Mouse (Mus musculus) layer of hippocampus, postnatal 36 days (tissue): Measurements from ENCODE around the gene B4galt5. TPM values are rescaled to one million over a fixed set of nuclear protein-coding genes. Genes with fewer than 3 reads are reported as not detected.

Experiments used
- DNase-seq, 2 experiments: peaks; one replicate each; pipeline ENCODE4 v3.0.0; 2022
- total RNA-seq, 2 experiments: library from RNA; stranded (reverse); gene quantifications; 2 replicates each; pipeline ENCODE4 v1.2.3; 2021

Gene B4galt5
- total RNA-seq, 2 experiments from 2014 or later, result 44.2 to 49.7 TPM

DNA sequence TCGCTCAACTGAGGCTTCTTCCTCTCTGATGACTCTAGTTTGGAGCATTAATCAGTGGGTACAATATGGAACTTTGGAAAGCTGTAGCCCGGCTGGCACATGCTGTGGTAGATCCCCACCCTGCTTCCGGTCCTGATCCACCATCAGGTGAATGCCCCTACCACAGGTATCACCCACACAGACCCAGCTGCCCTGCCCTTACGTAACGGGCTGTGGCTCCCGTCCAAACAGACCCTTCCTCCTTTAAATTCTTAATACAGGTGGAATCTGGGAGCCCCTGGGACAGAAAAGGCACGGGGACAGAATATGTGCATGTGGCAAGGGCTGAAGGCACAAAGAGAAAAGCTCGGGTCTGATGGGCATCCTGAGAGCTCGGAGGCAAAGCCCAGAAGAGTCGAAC lies 73.1 kb downstream of the B4galt5 start:
- no peak for DNase-seq

DNA sequence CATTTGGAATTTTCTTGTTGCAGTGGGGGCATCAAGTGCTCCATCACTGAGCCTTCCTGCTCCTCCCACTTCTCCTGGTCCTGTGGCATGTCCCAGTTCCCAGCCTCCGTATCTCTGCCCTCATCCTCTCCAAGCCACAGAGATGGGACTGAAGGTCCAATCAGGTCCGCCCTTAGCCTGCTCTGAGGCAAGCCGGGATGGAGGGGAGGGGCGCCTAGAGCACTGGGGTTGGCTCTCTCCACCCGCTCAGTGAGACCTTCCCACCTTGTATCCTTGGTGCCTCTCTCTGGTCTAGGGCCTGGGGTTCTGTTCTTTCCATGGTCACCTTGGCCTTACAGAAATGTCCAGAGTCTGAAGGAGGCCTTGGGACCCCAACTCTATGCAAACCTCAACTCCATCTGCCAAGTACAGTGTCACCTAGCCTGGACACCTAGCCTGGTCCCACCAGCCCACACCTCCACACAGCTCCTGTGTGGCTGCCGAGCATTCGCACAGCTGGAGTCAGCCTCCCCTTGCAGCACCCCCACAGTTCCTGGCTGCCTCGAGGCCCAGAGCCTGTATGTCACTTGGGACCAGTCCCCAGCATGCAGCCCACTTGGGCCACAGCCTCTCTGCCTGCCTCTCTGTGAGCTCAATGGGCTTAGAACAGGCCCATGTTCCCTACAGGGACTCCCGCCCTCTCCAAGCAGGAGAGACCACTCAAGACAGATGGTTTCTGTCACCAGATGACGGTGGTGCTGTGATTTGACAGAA lies 74.1 kb downstream of the B4galt5 start:
- DNase-seq, result peak in 1 of 2 experiments; percentile 1

DNA sequence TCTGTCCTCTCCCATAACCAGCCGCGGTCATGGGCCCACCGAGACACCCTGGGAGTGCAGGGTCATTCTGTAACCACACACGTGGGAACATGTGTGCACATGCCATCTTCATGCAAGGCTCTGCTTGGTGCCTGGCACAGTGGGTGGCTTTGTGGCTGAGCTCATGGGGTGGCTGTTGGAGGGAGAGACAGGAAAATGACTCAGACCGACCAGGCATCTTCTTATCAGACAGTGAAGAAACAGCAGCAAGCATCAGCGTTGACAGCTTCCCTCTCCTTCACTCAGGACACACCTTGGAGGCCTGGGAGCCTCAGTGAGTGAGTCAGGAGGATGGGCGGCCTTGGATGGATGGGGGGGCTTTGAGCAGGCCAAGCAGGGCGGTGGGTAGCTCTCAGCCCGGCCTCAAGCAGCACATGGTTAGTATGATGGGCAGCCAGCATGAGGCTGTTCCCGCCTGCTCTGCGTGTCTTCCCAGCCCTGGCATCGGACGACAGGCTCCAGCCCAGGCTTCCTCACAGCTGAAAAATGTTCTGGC lies 75.7 kb downstream of the B4galt5 start:
- peak in 1 of 2 experiments; percentile 0 for DNase-seq

DNA sequence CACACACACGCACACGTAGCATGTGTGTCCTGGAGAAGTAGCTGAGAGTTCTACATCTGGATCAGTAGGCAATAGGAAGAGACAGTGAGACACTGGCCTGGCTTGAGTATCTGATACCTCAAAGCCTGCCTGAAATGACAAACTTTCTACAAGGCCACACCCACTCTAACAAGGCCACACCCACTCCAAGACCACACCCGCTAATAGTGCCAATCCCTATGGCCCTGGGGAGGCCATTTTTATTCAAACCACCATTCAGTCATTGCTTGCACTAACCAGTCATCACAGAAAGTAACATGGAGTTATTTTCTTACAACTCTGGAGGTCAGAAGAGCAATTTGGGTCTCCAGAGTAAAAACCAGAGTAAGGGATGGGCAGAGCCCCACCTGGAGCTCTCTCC lies 76.3 kb downstream of the B4galt5 start:
- DNase-seq, result no peak

DNA sequence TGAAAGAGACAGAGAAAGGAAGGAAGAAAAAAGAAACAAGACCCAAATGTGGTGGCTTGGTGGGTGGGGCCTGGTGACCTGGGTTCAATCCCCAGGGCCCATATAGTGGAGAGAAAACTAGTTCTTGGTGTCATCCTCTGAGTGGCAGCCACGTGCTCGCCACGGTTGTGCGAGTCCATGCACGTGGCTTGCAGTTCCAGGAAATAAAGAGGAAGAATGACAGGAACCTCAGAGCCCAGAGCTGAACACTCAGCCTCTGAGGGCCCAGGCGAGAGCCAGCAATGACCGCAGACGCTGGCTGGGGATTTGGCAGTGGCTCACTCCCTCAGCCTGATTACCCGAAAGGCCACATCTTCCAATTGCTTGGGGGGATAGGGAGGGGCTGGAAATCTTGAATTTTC lies 77.9 kb downstream of the B4galt5 start:
- DNase-seq, result peak in 1 of 2 experiments; percentile 1

DNA sequence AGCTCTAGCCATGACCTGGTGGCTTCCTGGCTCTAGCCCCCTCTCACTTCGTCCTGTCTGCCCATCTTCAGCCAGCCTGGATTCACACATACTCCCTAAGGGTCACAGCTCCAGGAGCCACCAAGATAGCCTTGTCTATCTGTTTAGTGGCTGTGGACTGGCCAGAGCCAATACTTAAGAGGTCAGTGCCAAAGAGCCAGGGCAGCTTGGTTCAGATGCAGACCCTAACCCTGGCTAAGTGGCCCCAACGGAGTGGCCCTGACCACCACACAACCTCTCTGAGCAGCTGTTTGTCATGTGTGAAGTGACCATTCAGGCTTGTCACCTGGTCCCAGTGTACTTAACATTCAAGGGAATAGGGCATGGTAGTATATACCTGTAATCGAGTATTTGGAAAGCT lies 78.5 kb downstream of the B4galt5 start:
- DNase-seq, result peak in 1 of 2 experiments; percentile 0

DNA sequence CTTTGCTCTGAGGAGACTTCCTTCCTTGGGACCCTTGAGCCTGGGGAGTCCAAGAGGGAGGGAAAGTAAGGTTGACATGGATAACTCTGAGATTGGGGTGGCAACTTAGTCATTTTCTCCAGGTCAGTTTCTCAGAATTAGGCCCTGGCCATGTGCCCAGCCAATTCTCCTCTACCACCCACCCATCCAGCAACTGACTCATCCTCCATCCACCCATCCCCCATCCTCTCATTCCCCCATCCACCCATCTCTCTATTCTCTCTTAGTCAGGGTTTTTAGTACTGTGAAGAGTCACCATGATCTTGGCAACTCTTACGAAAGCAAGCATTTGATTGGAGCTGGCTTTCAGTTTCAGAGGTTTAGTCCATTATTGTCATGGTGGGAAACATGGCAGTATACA lies 80.3 kb downstream of the B4galt5 start:
- no peak for DNase-seq

DNA sequence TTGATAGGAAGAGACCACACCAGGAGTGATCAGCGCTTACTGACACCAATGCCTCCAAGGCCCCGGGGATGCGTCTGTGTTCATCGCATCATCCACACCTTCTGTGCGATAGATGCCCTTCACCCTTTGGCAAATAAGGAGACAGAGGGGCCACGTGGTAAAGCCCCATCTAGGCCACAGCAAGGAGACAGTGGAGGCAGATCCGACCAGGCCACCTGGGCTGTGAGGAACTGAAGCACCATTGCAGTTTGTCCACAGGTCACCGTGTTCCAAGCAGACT lies 80.6 kb downstream of the B4galt5 start:
- DNase-seq, result no peak

DNA sequence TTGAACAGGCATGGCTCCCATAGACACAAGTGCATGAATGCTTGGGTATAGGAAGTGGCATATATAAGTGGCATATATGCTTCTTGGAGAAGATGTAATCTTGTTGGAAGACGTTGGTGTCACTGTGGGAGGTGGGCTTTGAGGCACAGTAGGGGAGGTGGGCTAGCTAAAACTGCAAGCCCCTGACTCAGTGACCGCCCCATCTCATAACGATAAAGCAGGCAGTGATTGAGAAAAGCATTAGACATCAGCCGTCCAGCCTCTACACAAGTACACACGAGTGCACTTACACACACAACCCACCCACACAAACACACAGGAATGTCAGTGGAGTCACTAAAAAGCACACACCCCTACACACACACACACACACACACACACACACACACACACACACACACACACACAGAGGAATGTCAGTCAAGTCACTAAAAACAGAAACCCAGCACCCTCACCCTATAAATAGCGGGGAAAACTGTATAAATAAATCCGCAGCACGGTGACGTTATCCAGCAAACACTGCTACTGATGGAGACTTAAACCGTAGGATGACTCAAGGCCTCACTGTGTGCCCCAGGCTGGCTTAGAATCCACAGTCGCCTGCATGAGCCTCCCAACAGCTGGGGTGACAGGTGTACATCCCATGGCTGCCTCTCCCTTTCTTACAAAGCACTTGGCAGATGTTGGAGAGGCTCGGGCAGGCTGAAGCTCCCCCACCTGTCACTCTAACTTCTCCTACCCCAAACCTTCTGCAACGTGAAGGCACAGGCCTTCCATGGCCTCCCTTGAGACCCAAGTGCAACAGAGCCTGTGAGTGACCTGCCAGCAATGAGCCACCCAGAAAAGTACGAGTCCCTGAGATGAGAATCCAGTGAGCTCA lies 81.2 kb downstream of the B4galt5 start:
- no peak for DNase-seq

DNA sequence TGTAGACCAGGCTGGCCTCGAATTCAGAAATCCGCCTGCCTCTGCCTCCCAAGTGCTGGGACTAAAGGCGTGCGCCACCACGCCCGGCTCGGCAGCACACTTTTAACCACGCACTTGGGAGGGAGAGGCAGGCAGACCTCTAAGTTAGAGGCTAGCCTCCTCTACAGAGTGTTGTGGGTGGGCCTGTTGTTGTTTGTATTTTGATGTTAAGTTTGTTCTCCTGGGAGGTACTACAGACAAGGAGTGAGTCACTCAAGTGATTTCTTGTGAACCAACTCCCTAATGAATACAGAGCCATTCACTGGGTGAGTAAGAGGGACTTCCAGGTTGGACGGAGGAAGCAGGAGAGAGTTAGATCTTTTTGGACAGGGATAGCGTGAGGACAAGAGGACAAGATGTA lies 82.8 kb downstream of the B4galt5 start:
- no peak for DNase-seq

DNA sequence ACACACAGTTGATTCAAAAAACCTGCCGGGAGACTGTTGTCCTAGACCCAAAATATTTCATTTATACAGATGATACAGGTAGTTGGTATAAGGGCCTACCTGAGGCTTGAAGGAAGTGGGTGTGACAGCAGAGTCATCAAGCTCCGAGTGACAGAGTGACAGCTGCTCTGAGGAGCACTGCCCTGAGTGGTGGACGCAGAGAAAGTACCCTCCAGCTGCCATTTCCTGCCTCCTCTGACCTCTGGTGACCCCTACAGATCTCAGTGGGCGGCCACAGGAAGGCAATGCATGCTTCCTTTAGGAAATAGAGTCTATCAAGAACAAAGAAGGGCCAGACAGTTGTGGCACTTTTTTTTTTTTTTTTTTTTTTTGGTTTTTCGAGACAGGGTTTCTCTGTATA lies 83.2 kb downstream of the B4galt5 start:
- no peak for DNase-seq

DNA sequence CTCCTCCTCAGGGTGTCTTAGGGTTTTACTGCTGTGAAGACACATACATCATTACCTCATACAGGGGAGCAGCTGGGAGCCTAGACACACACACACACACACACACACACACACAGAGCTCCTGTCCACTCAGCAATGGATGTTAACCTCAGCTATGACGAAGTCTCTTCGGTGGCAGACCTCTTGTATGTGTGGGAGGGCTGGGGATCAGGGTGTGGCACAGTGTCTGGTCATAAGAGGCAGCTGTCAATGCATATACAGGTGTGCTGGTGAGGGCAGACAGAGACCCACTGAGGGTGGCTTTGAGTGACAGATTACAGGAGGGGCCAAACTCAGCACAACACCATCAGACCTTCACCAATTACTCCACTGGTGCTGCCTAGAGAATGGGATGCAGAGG lies 84.0 kb downstream of the B4galt5 start:
- DNase-seq, result no peak

DNA sequence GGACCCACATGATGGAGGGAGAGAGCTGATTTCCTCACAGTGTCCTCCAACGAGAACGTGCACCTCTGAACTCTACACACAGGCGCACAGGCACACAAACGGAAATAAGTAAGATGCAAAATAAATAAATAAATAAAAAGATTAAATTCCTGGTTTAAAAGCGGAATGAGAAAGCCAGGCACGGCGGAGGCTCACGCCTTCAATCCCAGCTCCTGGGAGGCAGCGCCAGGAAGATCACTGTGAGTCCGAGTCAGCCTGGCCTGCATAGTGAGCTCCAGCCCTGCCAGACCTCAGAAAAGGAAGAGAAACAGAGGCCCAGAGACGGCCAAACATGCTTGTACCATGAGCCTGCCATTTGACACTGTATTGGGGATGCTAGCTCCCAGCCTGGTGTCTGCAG lies 85.1 kb downstream of the B4galt5 start:
- no peak for DNase-seq

DNA sequence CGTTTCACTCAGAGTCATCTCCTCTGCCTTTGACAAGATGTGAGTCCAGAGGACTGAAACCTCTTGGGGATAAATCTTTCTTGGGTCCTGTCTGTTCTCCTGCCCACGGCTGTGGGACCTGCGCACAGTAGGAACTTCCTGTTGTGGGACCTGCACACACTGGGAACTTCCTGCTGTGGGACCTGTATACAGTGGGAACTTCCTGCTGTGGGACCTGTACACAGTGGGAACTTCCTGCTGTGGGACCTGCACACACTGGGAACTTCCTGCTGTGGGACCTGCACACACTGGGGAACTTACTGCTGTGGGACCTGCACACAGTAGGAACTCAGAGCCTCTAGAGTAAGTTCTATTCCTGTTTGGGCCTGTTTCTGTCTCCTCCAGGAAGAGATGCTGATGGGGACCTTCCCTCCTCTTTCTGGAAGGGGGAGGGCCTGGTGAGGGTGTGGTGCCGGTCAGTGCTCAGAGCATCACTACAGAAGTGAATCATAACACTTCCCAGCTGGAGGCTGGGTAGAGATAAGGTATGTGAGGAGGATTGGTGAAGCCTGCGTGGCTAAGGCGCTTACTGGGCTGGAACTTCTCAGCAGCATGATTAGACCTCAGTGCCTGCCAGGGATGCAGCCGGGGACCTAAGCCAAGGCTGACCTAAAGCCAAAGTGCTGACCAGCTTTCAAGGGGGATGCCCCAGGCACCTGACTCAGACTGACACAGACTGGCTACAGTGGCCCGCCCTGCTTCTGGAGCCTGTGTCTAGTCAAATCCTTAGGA lies 85.8 kb downstream of the B4galt5 start:
- DNase-seq, result no peak

DNA sequence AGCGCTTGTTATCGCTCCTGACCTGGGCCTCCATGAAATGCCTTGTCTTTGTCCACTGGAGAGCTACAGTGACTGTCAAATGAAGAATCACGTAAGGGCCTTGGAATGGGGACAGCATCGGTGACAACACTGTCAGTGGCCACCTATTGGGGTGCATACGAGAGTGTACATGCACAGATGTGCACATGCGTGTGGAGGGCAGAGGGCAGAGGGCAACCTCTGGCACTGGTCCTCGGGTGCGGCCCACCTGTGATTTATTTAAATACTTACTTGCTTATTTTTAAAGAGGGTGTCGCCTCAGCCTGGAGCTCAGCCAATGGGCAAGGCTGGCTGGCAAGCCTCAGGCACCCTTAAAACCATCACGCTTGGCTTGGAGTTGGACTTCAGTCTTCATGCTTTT lies 86.5 kb downstream of the B4galt5 start:
- no peak for DNase-seq

DNA sequence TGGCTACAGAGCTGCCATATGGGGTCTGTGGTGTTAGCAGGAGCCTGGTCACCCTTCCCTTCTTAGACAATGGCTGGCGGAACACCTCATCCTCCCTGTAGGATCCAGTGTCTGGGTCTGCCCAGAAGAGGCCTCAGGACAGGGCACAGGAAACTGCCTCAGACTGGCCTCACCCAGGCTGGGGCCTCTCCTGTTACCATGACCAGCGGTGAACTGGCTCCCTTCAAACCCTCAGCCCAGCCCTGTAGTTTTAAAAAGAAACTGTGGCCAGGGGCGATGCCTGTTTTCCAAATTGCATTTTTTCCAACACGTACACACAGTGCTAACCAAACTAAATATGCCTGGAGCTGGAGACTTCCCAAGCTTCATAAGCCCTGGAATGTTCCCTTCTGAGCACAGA lies 87.9 kb downstream of the B4galt5 start:
- no peak for DNase-seq

DNA sequence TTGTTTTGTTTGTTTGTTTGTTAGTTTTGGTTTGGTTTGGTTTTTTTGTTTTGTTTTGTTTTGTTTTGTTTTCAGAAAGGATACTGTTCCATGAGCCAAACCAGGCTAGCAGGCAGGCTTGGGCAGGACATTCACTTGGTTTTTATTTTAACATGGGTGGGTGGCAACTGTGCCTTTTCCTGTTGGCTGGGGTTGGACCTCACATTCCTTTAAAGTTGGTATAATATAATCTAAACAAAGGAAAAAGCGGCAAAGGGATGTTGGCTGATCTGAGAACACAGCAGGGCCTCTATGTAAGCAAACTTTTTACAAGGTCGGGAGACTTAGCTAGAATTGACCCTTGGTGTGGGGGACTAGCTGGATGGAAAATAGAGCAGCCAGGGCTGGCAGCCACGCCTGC lies 91.2 kb downstream of the B4galt5 start:
- DNase-seq, result no peak

DNA sequence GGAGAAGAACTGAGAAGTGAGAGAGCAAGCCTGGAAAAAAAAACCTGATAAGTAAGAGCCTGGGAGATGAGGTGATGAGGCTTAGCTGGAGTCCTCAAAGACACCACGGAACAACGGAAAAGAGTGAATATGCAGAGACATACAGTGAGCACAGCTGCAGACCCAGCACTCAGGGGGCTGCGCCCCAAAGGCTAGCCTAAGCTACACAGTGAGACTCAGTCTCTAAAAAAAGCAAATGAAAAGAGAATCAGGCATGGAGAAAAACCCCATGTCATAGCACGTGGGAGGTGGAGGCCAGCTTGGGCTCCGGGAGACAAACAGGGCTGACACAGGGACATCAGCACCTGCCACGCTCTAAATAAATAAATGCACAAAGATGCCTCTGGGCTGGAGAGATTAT lies 94.2 kb downstream of the B4galt5 start:
- no peak for DNase-seq

DNA sequence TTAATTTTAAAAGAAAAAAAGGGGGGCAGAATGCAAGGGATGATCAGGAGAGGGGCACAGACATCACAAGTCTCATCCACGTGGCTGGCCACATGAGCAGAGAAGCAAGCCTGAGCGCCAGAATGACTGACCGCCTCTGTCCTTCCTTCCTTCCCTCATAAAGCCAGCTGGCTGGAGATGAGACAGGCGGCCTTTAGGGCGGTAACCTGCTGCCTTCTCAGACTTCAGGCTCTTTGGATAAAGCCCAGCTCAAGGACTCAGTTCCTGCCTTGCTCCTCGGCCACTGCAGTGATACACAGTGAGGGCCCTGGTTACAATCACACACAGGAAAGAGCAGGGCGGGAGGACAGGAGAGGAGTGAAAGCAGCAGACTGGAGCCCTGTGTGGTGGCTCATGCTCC lies 94.8 kb downstream of the B4galt5 start:
- no peak for DNase-seq

DNA sequence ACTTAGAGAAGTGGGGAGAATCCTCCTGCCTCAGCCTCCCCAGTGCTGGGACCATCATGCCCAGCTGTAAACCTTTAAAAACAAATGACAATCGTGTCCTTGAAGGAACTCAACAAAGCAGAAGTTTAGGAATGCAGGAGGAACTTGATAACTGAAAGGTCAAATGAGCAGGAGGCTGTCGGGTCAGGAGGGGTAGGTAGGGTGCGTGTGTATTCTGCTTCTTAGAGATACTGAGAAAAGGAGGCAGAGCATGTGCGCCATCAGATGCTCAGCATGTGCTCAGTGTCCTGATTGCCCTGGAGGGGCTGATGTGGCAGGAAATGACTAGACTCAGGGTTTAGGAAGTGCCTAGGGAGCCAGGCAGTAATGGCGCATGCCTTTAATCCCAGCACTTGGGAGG lies 95.5 kb downstream of the B4galt5 start:
- DNase-seq, result no peak

DNA sequence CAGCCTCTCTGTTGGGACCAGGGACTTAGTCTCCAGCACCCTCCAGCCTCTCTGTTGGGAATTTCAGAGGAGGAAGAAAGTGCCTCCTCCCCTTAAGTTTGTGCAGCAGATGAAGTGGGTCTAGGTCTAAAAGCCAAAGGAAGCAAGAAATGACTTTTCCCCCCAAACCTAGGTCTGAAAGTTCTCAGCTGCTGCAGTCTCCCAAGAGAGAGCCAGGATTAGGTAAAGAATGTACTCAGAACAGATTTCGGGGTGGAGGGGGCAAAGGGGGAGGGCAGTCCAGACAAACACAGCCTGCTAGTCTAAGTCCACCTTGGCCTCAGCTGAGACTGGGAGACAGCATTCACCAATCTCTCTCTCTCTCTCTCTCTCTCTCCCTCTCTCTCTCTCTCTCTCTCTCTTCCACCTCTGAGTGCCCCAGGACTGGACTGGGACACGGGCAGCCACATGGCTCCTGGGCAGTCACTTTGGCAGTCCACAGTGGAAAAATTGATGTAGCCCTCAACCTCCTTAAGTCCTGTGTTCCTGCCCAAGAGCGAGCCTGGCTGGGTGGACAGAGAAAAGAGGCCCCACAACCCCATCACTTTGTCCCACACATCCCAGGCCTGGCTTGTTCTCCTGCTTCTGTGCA lies 96.8 kb downstream of the B4galt5 start:
- DNase-seq, result no peak

DNA sequence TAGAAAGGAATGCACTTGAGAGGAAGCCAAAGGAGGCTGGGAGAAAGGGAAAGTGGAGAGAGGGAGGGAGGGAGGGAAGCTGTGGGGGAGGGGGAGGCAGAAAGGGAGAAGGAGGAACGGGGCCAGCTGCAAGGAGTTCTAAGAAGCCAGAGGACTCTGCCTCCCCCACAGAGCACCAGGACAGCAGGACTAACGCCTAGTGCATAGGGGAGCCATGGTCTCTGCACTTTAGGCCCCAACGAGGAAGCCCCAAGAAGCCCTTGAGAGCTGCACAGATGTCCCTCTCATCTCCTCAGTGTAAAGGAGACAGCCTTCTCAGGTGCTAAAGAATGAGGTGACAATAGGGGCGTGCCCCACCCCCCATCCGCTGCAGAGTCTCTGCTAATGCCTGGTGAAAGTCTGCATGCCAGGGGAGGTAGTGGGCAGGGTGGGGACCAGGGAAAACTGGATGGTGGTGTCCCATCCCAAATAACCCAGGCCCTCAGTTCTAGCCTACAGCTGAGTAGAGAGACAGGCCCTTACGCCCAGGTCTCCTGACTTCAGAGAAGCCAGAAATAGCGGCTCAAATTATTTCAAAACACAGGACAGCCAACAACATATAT lies 98.1 kb downstream of the B4galt5 start:
- no peak for DNase-seq
